Mouse (Mus musculus) CH12.LX (cell line): ENCODE results near the gene Fes. TPM values are rescaled to one million over a fixed set of nuclear protein-coding genes. Genes with fewer than 3 reads are reported as not detected.

ENCODE experiments used
- DNase-seq: peaks from one replicate; pipeline ENCODE4 v3.0.0-alpha.2; 2013; ENCODE audit errors: extremely low read depth
- H3K27ac ChIP-seq: 2 replicates; pipeline ENCODE4 v1.5.1; 2012; ENCODE audit warnings: low read depth, mild to moderate bottlenecking, control low read depth, moderate library complexity; ENCODE audit not compliant: insufficient read depth
- H3K27me3 ChIP-seq: replicated peaks from 2 replicates; pipeline ENCODE3; 2012; ENCODE audit warnings: inconsistent platforms
- H3K36me3 ChIP-seq, 2 experiments: replicated peaks in 1 of 2; 2 replicates each; pipeline versions ENCODE3 to v1.6.1; 2012; ENCODE audit warnings: inconsistent platforms in 1 of 2, low read length in 1 of 2, mild to moderate bottlenecking in 1 of 2, mixed read lengths in 1 of 2, moderate library complexity in 1 of 2; ENCODE audit not compliant: control insufficient read depth in 1 of 2, insufficient read depth in 1 of 2
- H3K4me1 ChIP-seq, 2 experiments: 2 replicates each; pipeline ENCODE4 v1.6.1; 2012; ENCODE audit warnings: inconsistent platforms in 1 of 2, moderate library complexity in 1 of 2; ENCODE audit not compliant: insufficient read depth in 2 of 2, control insufficient read depth in 1 of 2
- H3K4me2 ChIP-seq: 2 replicates; pipeline ENCODE4 v1.6.1; 2012; ENCODE audit warnings: low read depth, mild to moderate bottlenecking, control low read depth; ENCODE audit not compliant: poor library complexity, insufficient read depth, severe bottlenecking
- H3K4me3 ChIP-seq, 3 experiments: fragments of 150-350 bp in 1 of 3; sonication (generic) in 1 of 3; replicated peaks in 1 of 3; 2 replicates each; pipeline versions ENCODE3 to v1.5.1; 2011 to 2012; ENCODE audit warnings: low read depth in 2 of 3, low read length in 2 of 3, mild to moderate bottlenecking in 2 of 3, moderate library complexity in 2 of 3, control low read depth in 1 of 3, improper control_type of control experiment in 1 of 3, inconsistent platforms in 1 of 3, mixed read lengths in 1 of 3; ENCODE audit not compliant: poor library complexity in 1 of 3
- H3K79me2 ChIP-seq: replicated peaks from 2 replicates; pipeline ENCODE4 v1.6.1; 2012; ENCODE audit warnings: mild to moderate bottlenecking, moderate library complexity; ENCODE audit not compliant: control insufficient read depth, poor library complexity, insufficient read depth, severe bottlenecking; ENCODE audit errors: extremely low read depth
- H3K9ac ChIP-seq: 2 replicates; pipeline ENCODE4 v1.6.1; 2012; ENCODE audit warnings: low read depth, mild to moderate bottlenecking, control low read depth, moderate library complexity; ENCODE audit not compliant: insufficient read depth
- H3K9me3 ChIP-seq: replicated peaks from 2 replicates; pipeline ENCODE3; 2012; ENCODE audit warnings: low read length, inconsistent platforms, mixed read lengths
- CTCF ChIP-seq, 2 experiments: IDR thresholded peaks in 1 of 2; conservative IDR thresholded peaks in 1 of 2; 2 replicates each; pipeline ENCODE4 v1.5.1; 2011 to 2012; ENCODE audit warnings: low read depth in 2 of 2, low read length in 2 of 2, improper control_type of control experiment in 1 of 2, inconsistent platforms in 1 of 2, mild to moderate bottlenecking in 1 of 2, moderate library complexity in 1 of 2
- E2F4 ChIP-seq: IDR thresholded peaks from 2 replicates; pipeline ENCODE4 v1.6.1; 2011; ENCODE audit warnings: low read depth, low read length, improper control_type of control experiment; ENCODE audit not compliant: insufficient replicate concordance
- ETS1 ChIP-seq: conservative IDR thresholded peaks from 2 replicates; pipeline ENCODE4 v1.6.1; 2012; ENCODE audit warnings: low read depth, mild to moderate bottlenecking, inconsistent platforms, low read length, improper control_type of control experiment, moderate library complexity
- IRF4 ChIP-seq: IDR thresholded peaks from 2 replicates; pipeline ENCODE4 v1.6.1; 2014; ENCODE audit warnings: low read depth, mild to moderate bottlenecking, inconsistent platforms, low read length, improper control_type of control experiment
- JUN ChIP-seq: IDR thresholded peaks from 2 replicates; pipeline ENCODE4 v1.6.1; 2011; ENCODE audit warnings: low read depth, mild to moderate bottlenecking, low read length, improper control_type of control experiment, moderate library complexity; ENCODE audit not compliant: insufficient read depth
- MEF2A ChIP-seq: IDR thresholded peaks from 2 replicates; pipeline ENCODE4 v1.6.1; 2014; ENCODE audit warnings: low read depth, mild to moderate bottlenecking, inconsistent platforms, low read length, improper control_type of control experiment, borderline replicate concordance
- MXI1 ChIP-seq: IDR thresholded peaks from 2 replicates; pipeline ENCODE4 v1.6.1; 2011; ENCODE audit warnings: mild to moderate bottlenecking, low read depth, low read length, improper control_type of control experiment
- MYC ChIP-seq: IDR thresholded peaks from 2 replicates; pipeline ENCODE4 v1.6.1; 2011; ENCODE audit warnings: low read depth, mild to moderate bottlenecking, improper control_type of control experiment, low read length
- NELFE ChIP-seq: IDR thresholded peaks from 2 replicates; pipeline ENCODE4 v1.6.1; 2011; ENCODE audit warnings: low read depth, low read length, improper control_type of control experiment
- NRF1 ChIP-seq: IDR thresholded peaks from 2 replicates; pipeline ENCODE4 v1.6.1; 2014; ENCODE audit warnings: low read depth, mild to moderate bottlenecking, inconsistent platforms, low read length, improper control_type of control experiment, moderate library complexity
- PAX5 ChIP-seq: IDR thresholded peaks from 2 replicates; pipeline ENCODE4 v1.6.1; 2012; ENCODE audit warnings: low read length, inconsistent platforms, mixed read lengths
- POLR2A ChIP-seq: IDR thresholded peaks from 2 replicates; pipeline ENCODE4 v1.6.1; 2011; ENCODE audit warnings: low read depth, mild to moderate bottlenecking, improper control_type of control experiment, low read length
- RAD21 ChIP-seq: IDR thresholded peaks from 2 replicates; pipeline ENCODE4 v1.6.1; 2011; ENCODE audit warnings: low read depth, mild to moderate bottlenecking, low read length, improper control_type of control experiment, moderate library complexity
- RCOR1 ChIP-seq: conservative IDR thresholded peaks from 2 replicates; pipeline ENCODE4 v1.6.1; 2012; ENCODE audit warnings: low read depth, mild to moderate bottlenecking, inconsistent platforms, low read length, improper control_type of control experiment
- SIN3A ChIP-seq: IDR thresholded peaks from 2 replicates; pipeline ENCODE4 v1.6.1; 2012; ENCODE audit warnings: low read length, improper control_type of control experiment, inconsistent platforms
- SMC3 ChIP-seq: IDR thresholded peaks from 2 replicates; pipeline ENCODE4 v1.6.1; 2011; ENCODE audit warnings: low read depth, low read length, improper control_type of control experiment
- TBP ChIP-seq: conservative IDR thresholded peaks from 2 replicates; pipeline ENCODE4 v1.6.1; 2011; ENCODE audit warnings: low read depth, low read length, improper control_type of control experiment
- TCF12 ChIP-seq: IDR thresholded peaks from 2 replicates; pipeline ENCODE4 v1.6.1; 2014; ENCODE audit warnings: low read depth, mild to moderate bottlenecking, inconsistent platforms, low read length, improper control_type of control experiment
- ZMIZ1 ChIP-seq: IDR thresholded peaks from 2 replicates; pipeline ENCODE4 v1.6.1; 2012; ENCODE audit warnings: low read depth, mild to moderate bottlenecking, inconsistent platforms, low read length, improper control_type of control experiment
- dilution Hi-C: fragments of 300-500 bp; cut with MboI; formaldehyde crosslinking; loops from 2 replicates; pipeline ENCODE4 v1.14.3; 2020; ENCODE audit warnings: low sequenced_read_pairs; ENCODE audit not compliant: extremely low pct_unique_long_range_greater_than_20kb, extremely low pct_ligation_motif_present
- in situ Hi-C: fragments of 300-500 bp; cut with MboI; formaldehyde crosslinking; loops from 3 replicates; pipeline ENCODE4 v1.14.3; 2019; ENCODE audit warnings: low sequenced_read_pairs, low pct_ligation_motif_present, low pct_unique_long_range_greater_than_20kb, mixed read lengths
- polyA plus RNA-seq: library from polyadenylated mRNA; unstranded; fragments of >175 nt; gene quantifications from 2 replicates; pipeline ENCODE4 v1.2.1, GENCODE M21; 2012; ENCODE audit warnings: low read depth; ENCODE audit not compliant: insufficient read length
- total RNA-seq, 2 experiments: library from RNA; depleted of rRNA; stranded (reverse); fragments of 300-350 nt in 1 of 2; fragments of >200 nt in 1 of 2; gene quantifications; 2 replicates each; pipeline ENCODE4 v1.2.3; 2012 to 2014

Fes gene
- total and polyA plus RNA-seq, 3 experiments, result 4.3 to 11.7 (median 9.8) TPM

- Histone ChIP-seq H3K4me2 (peak overlapping the region; percentile 88), H3K4me3 (peak overlapping the region; percentile 63 to 87 (median 67)), H3K79me2 (no peaks in the 10 kb centered on the region)
- TF ChIP-seq MYC, result 0 out of 2 replicates have a peak, but pooled peaks have one; percentile 8
- peak; percentile 99 for TF ChIP-seq NRF1
- TF ChIP-seq MXI1, result peak; percentile 65
- peak; percentile 15 to 84; a peak in 2 of 4 replicates for TF ChIP-seq CTCF (conservative IDR thresholded peaks at IDR 0.05 in 1 of 2, IDR thresholded peaks at IDR 0.05 in 1 of 2; ENCODE audit: low read depth in 2 of 2, low read length in 2 of 2)
- 0 out of 2 replicates have a peak, but pooled peaks have one; percentile 50 for TF ChIP-seq ZMIZ1
- peak; percentile 79 for TF ChIP-seq POLR2A
- TF ChIP-seq ETS1, result no peak
- 0 out of 2 replicates have a peak, but pooled peaks have one; percentile 16 for TF ChIP-seq TBP
- TF ChIP-seq MEF2A, result no peak
- TF ChIP-seq E2F4, result no peak
- TF ChIP-seq SMC3, result peak; percentile 31
- peak; percentile 61; the same call in 1 of the 2 replicates for TF ChIP-seq NELFE
- TF ChIP-seq RAD21, result peak; percentile 17
- TF ChIP-seq, all 38 proteins: peak for 10
- Histone ChIP-seq H3K27me3 (peaks cover 15% of the 10 kb centered on the region), H3K9me3 (no peaks in the 10 kb centered on the region), H3K9ac (peak overlapping the region; percentile 67), H3K4me1 (peaks cover 16 to 45% of the 10 kb centered on the region in 2 experiments), H3K27ac (peak overlapping the region; percentile 82), H3K36me3 (peaks cover 21 to 35% of the 10 kb centered on the region in 2 experiments)
- in situ Hi-C loops (loop anchor here (5.0 kb wide), 1 partner anchor 37 kb away; no protein-coding TSS in a partner anchor), dilution Hi-C loops (no loop called here)
- DNase-seq, result peak; percentile 98
Measured at GRCm38 (mm10) chr7:80339793-80340628, 47.7 kb downstream of the Fes start.

- DNase-seq, result no peak
- no peak for TF ChIP-seq JUN
- TF ChIP-seq PAX5, result no peak
- no peak for TF ChIP-seq RCOR1
- TF ChIP-seq TCF12, result no peak
- peak; percentile 40; the same call in 1 of the 2 replicates for TF ChIP-seq SIN3A
- no peak for TF ChIP-seq IRF4
- no peak for TF ChIP-seq SMC3
- in situ Hi-C loops (no loop called here), dilution Hi-C loops (no loop called here)
- H3K4me2 ChIP-seq, result peak overlapping the region; percentile 55
- peak overlapping the region; percentile 43 for H3K9ac ChIP-seq
- H3K27me3 ChIP-seq, result peaks cover 15% of the 10 kb centered on the region
- peaks cover 28 to 41% of the 10 kb centered on the region in 2 experiments for H3K36me3 ChIP-seq
- no peaks in the 10 kb centered on the region for H3K9me3 ChIP-seq
- H3K79me2 ChIP-seq, result no peaks in the 10 kb centered on the region
- peaks cover 16 to 45% of the 10 kb centered on the region in 2 experiments for H3K4me1 ChIP-seq
- peak overlapping the region; percentile 47 to 87 (median 51) for H3K4me3 ChIP-seq
- H3K27ac ChIP-seq, result no peak overlapping the region
Measured at GRCm38 (mm10) chr7:80339371-80339770, 48.4 kb downstream of the Fes start.
